Mouse (Mus musculus) T-helper 1 cell (primary cell): Measurements from ENCODE around the gene Ube3b.

Experiments used
- in situ Hi-C: fragments of 300-600 bp; cut with MboI, MseI; formaldehyde crosslinking; loops from one replicate; pipeline ENCODE4 v1.15.1; 2025; ENCODE audit warnings: high pct_unique_total_duplicates

The Ube3b gene

GRCm38 (mm10) chr5:114422591-114422990 is 42.2 kb downstream of the Ube3b start:
- in situ Hi-C loops: no loop called here

DNA sequence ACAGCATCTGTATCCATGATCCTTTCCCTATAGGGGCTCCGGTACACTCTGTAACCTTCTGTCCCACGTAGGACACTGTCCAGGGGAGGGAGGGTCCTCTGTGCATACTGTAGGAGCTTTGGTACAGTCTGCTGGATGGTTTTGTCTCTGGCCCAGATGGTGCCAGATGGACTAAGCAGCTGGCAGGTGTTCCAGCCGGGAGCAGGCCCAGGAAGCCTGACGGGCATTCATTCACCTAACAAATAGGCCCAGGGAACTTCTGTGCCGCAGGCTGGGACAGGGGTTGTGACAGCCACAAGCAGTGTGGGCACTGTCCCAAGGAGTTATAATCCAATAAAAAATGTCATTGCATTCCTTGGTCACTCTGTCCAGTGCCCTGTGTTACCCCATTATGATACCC is 43.6 kb downstream of the Ube3b start:
- in situ Hi-C loops: no loop called here

- in situ Hi-C loops: no loop called here
Measured at GRCm38 (mm10) chr5:114426732-114427131, 46.3 kb downstream of the Ube3b start.

GRCm38 (mm10) chr5:114428621-114429020 is 48.2 kb downstream of the Ube3b start:
- in situ Hi-C loops: no loop called here

- in situ Hi-C loops: no loop called here
Measured at GRCm38 (mm10) chr5:114429781-114430180, 49.4 kb downstream of the Ube3b start.

GRCm38 (mm10) chr5:114434359-114434758 is 54.0 kb downstream of the Ube3b start:
- in situ Hi-C loops: no loop called here

DNA sequence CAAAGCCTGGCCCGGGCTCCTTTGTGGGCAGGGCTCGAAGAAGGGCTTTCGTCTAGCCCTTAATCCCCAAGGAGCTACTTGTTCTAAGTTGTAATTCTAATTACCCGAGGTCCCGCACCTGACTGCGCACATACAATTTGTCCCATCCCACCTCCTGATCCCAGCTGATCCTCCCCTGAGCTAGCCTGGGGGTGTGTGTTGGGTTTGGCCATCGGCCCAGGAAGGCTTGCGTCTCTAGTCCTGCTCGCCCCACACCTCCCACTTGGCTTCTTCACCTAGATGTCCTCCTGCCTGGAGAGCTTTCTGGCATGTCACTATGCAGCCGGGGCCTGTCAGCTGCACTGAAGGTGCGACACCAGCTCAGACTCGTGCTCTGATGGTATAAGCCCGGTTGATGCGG is 55.2 kb downstream of the Ube3b start:
- in situ Hi-C loops: no loop called here

DNA sequence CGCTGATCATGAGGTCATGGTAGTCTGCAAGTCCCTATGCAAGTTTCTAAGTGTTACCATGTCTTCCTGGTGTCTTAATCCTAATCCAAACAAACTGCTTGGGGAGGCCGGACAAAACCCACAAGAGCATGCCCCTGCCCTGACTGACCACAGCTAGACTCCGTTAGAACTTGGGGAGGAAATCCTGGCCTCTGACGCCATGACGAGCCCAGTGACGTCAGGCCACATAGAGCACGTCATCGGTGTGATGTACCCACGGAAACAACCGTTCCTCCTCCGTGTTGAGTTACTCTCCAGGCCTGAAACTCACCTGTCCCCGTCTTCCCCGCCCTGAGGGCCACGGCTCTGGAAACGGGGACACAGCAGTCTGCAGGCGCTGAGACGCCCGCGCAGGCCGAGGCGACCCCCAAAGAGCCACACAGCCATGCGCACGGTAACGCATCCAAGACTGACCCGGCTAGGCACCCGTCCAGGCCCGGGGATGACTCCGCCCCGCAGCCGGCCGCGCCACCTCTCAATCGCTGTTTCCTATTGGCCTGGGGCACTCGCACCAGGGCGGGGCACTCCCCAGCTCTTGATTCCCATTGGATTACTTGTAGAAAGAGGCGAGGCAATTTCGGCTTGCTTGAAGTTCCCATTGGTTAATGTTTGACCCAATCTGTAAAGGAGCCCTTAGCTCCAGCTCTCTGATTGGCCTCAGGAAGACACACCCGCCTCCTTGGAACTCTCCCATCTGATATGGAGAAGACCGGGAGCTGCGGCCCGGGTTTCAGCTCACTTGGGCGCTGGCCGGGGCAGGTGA is 63.4 kb downstream of the Ube3b start, which contains the start of the genes Mmab and Mvk:
Gene Mmab, minus strand, starts transcription at position 495 of the 802 bp plus-strand sequence.
Gene Mvk, plus strand, starts transcription at position 704 of the 802 bp plus-strand sequence.
- in situ Hi-C loops: no loop called here

- in situ Hi-C loops: no loop called here
Measured at GRCm38 (mm10) chr5:114444368-114444692, 63.9 kb downstream of the Ube3b start.

DNA sequence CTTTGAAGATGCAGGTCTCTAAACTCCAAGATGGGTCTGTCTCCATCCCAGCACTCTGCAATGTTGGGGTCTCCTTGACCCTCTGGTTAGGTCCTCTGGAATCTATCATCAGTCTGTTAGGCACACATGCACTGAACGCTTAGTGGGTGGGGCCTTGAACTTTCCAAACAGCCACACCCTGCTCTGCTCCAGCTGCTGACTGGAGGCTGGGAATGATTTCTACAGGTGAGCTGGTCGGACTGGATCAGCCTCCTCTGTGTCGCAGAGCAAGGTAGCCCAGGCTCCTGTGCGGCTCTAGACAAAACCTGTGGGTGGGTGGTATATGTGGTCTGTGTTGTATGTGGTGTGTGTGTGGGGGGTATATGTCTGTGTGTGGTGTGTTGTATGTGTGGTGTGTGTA is 68.6 kb downstream of the Ube3b start:
- in situ Hi-C loops: no loop called here

- in situ Hi-C loops: no loop called here
Measured at GRCm38 (mm10) chr5:114456287-114456686, 75.9 kb downstream of the Ube3b start.

- in situ Hi-C loops: no loop called here
Measured at GRCm38 (mm10) chr5:114456995-114457605, 76.7 kb downstream of the Ube3b start.

DNA sequence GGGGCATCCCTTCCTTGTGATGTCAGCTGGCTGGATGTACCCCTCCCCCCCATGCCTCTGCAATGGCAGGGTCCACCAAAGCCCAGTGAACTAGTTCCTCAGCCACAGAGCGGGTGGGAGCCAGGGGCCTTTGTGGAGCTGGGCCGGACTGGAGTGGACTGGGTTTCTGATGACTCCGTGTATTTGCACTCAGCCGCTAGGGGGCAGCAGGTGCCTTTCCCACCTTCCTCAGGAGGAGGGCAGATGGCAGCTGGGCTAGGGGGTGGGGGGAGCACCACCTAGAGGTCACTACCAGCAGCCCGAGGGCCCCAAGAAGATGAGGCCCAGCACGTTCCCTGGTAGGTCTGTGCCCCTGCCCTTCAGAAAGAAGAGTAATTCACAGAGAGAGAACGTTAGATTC is 80.8 kb downstream of the Ube3b start:
- in situ Hi-C loops: no loop called here

- in situ Hi-C loops: no loop called here
Measured at GRCm38 (mm10) chr5:114462067-114463040, 81.9 kb downstream of the Ube3b start.

- in situ Hi-C loops: no loop called here
Measured at GRCm38 (mm10) chr5:114464561-114464960, 84.2 kb downstream of the Ube3b start.

GRCm38 (mm10) chr5:114465641-114466040 is 85.2 kb downstream of the Ube3b start:
- in situ Hi-C loops: no loop called here

- in situ Hi-C loops: no loop called here
Measured at GRCm38 (mm10) chr5:114467019-114467418, 86.6 kb downstream of the Ube3b start.

GRCm38 (mm10) chr5:114467430-114467829 is 87.0 kb downstream of the Ube3b start:
- in situ Hi-C loops: no loop called here

DNA sequence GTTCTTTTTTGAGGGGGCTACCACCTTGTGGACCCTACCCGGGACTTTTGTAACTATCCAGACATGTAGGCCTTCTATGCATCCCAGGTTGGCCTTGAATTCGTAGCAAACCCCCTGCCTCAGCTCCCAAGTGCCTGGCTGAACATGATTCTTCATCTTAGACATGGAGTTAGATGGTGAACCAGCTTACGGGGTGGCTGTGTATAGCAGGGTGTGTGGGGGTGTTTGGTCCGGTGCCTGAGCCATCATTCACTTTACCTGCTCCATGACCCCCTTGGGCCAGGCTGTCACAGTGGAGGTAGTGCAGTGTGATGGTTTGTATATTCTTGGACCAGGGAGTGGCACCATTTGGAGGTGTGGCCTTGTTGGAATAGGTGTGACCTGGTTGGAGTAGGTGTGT is 87.6 kb downstream of the Ube3b start:
- in situ Hi-C loops: no loop called here

- in situ Hi-C loops: no loop called here
Measured at GRCm38 (mm10) chr5:114470359-114470758, 90.0 kb downstream of the Ube3b start.
